Mouse (Mus musculus) C2C12 (cell line): ENCODE data around the gene Hip1r. TPM values are rescaled to one million over a fixed set of nuclear protein-coding genes. Genes with fewer than 3 reads are reported as not detected.

Experiments
- H3K27me3 ChIP-seq: one replicate; pipeline ENCODE4 v1.6.1; 2011; ENCODE audit not compliant: control insufficient read depth, insufficient read depth, insufficient read length
- H3K36me3 ChIP-seq: one replicate; pipeline ENCODE4 v1.6.1; 2011; ENCODE audit not compliant: control insufficient read depth, insufficient read depth
- H3K4me3 ChIP-seq: one replicate; pipeline ENCODE4 v1.5.1; 2011; ENCODE audit warnings: mild to moderate bottlenecking, control low read depth; ENCODE audit not compliant: poor library complexity, insufficient read depth, severe bottlenecking
- H3K79me2 ChIP-seq: one replicate; pipeline ENCODE4 v1.6.1; 2011; ENCODE audit not compliant: control insufficient read depth, insufficient read depth
- H3K79me3 ChIP-seq: one replicate; pipeline ENCODE4 v1.6.1; 2011; ENCODE audit warnings: low read depth, control low read depth
- H3ac ChIP-seq: one replicate; pipeline ENCODE3; 2011; ENCODE audit warnings: low read depth; ENCODE audit not compliant: control insufficient read depth, insufficient read length
- CEBPB ChIP-seq: IDR thresholded peaks from one replicate; pipeline ENCODE4 v1.6.1; 2011; ENCODE audit warnings: low read depth, mild to moderate bottlenecking, control low read depth, moderate library complexity
- CTCF ChIP-seq: IDR thresholded peaks from one replicate; pipeline ENCODE4 v1.5.1; 2011; ENCODE audit not compliant: control insufficient read depth, insufficient read depth, insufficient read length
- FOSL1 ChIP-seq: IDR thresholded peaks from one replicate; pipeline ENCODE4 v1.8.0; 2011; ENCODE audit warnings: mild to moderate bottlenecking, low read length; ENCODE audit not compliant: poor library complexity, insufficient read depth, severe bottlenecking
- MAX ChIP-seq: IDR thresholded peaks from one replicate; pipeline ENCODE4 v1.6.1; 2011; ENCODE audit warnings: mild to moderate bottlenecking, control low read depth
- MYOD1 ChIP-seq: IDR thresholded peaks from one replicate; pipeline ENCODE4 v1.6.1; 2011; ENCODE audit warnings: low read depth; ENCODE audit not compliant: control insufficient read depth, insufficient read length
- MYOG ChIP-seq: IDR thresholded peaks from one replicate; pipeline ENCODE4 v1.6.1; 2011; ENCODE audit not compliant: control insufficient read depth, insufficient read length; ENCODE audit errors: extremely low read depth
- USF1 ChIP-seq: IDR thresholded peaks from one replicate; pipeline ENCODE4 v1.6.1; 2011; ENCODE audit warnings: low read depth, mild to moderate bottlenecking, control low read depth, moderate library complexity
- polyA plus RNA-seq: library from polyadenylated mRNA; unstranded; fragments of >200 nt; fragmentation: generic; extraction: Trizol; gene quantifications from one replicate; pipeline ENCODE4 v1.2.1, GENCODE M21; 2012; ENCODE audit warnings: missing spikeins

Hip1r gene
- polyA plus RNA-seq, 1 experiment: 24.3 TPM

DNA sequence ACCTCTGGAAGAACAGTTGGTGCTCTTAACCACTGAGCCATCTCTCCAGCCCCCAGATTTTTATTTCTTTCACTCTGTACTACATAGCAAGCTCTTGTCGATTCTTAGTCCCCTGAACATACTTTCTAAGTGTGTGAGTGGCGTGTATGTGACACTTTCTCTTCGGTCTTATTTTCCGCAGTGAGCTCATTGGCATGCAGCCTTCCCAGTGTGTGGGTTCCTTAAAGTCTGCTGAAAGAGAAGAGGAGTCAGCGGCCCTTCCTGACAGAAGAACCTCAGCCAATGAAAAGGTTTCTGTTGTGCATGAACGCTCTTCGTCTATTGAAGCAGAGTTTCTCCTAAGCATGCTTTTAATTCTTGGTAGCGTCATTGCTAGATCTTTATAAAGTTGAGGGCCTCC, 16.2 kb upstream of the Hip1r start:
- Histone ChIP-seq H3K27me3 (no peaks in the 10 kb centered on the region), H3K36me3 (no peaks in the 10 kb centered on the region), H3K79me3 (no peaks in the 10 kb centered on the region), H3K4me3 (no peak overlapping the region), H3ac (no peak overlapping the region), H3K79me2 (no peaks in the 10 kb centered on the region)
- TF ChIP-seq FOSL1 (no peak), CEBPB (no peak), CTCF (no peak), MYOD1 (no peak), MAX (no peak), MYOG (no peak), USF1 (no peak)

DNA sequence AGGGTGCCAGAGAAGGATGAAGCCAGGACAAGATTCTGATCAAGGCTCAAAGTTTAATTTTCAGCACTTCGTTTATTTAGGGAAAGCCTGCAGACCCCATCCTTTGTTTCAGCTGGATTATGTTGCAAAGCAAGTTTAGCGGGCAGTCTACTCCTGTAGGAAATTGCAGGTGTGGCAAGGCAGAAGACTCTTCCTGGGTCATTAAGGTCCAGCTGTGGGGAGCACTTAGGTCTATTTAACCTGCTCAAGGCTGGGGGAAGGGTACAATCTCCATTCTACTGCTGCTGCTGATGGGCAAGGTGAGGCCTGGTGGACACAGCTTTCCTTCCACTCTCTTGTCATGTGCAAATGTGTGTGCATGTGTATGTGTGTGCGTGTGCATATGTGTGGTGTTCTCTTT, 14.4 kb upstream of the Hip1r start:
- TF ChIP-seq USF1: no peak
- no peak for TF ChIP-seq FOSL1
- TF ChIP-seq MAX: no peak
- H3K36me3 ChIP-seq: no peaks in the 10 kb centered on the region
- no peak overlapping the region for H3ac ChIP-seq
- H3K4me3 ChIP-seq: no peak overlapping the region
- H3K79me3 ChIP-seq: no peaks in the 10 kb centered on the region
- H3K79me2 ChIP-seq: no peaks in the 10 kb centered on the region
- no peaks in the 10 kb centered on the region for H3K27me3 ChIP-seq

DNA sequence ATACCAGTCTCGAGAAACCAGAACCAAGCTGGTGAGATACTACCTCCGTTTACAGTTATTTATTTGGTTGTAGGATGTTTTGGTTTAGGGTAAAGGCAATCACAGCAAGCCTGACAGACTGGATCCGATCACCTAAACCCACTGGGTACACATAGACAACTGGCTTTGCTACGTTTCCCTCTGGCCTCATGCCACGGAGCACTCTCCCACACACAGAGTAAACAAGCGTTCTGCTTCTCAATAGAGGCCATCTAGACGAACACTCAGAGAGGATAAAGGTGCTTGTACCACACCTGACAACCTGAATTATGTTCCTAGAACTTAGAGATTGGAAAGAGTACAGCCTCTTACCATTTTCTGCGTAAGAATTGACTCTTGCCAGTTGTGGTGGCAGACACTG, 13.3 kb upstream of the Hip1r start:
- Histone ChIP-seq H3K79me3 (no peaks in the 10 kb centered on the region), H3K4me3 (no peak overlapping the region), H3K27me3 (no peaks in the 10 kb centered on the region), H3ac (no peak overlapping the region), H3K36me3 (no peaks in the 10 kb centered on the region), H3K79me2 (no peaks in the 10 kb centered on the region)
- TF ChIP-seq CEBPB (no peak), MYOG (no peak), CTCF (no peak), MAX (no peak), FOSL1 (no peak)

DNA sequence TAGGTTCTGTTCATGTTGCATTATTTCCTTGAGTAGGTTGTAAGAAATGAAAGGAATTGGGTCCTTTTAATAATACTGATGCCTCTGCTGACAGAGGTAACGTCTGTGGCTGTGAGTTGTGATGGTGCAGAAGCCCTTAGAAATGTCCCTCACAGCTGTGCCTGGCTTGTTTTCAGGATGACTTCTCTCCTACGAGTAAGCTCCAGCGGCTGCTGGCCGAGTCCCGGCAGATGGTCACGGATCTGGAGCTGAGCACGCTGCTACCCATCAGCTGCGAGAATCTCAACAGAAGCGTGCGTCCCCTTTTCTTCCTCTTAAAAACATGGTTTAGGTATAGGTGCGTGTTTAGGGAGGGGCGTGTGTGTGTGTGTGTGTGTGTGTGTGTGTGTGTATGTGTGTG, 12.4 kb upstream of the Hip1r start:
- Histone ChIP-seq H3K4me3 (no peak overlapping the region), H3K79me2 (no peaks in the 10 kb centered on the region), H3K79me3 (no peaks in the 10 kb centered on the region), H3K36me3 (no peaks in the 10 kb centered on the region), H3K27me3 (no peaks in the 10 kb centered on the region), H3ac (no peak overlapping the region)
- no peak for TF ChIP-seq FOSL1
- no peak for TF ChIP-seq MAX
- TF ChIP-seq USF1: no peak
- no peak for TF ChIP-seq MYOD1
- no peak for TF ChIP-seq MYOG
- TF ChIP-seq CEBPB: no peak
- no peak for TF ChIP-seq CTCF

DNA sequence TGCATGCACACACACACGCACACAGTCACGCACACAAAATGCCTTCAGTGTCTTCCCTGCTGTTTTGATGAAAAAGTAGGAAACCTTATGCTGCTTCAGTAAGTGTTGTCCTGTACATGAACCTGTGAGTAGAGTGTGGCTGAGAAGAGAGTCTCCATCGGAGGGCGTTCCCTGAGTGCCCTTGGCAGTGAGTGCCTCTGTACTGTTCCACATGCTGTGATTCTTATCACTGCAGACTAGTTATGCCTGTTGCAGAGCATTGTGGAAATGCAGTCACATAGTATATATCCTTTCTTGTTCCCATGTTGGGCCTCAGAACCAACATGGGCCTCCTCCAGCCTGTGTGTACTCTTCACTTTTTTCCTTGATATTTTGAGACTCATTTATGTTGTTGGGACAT, 9.2 kb upstream of the Hip1r start:
- no peak for TF ChIP-seq MYOD1
- no peak for TF ChIP-seq FOSL1
- no peak for TF ChIP-seq CEBPB
- no peak for TF ChIP-seq MYOG
- no peak for TF ChIP-seq MAX
- TF ChIP-seq USF1: no peak
- no peak for TF ChIP-seq CTCF
- Histone ChIP-seq H3K4me3 (no peak overlapping the region), H3K79me3 (no peaks in the 10 kb centered on the region), H3K79me2 (no peaks in the 10 kb centered on the region), H3K36me3 (no peaks in the 10 kb centered on the region), H3K27me3 (no peaks in the 10 kb centered on the region), H3ac (no peak overlapping the region)

DNA sequence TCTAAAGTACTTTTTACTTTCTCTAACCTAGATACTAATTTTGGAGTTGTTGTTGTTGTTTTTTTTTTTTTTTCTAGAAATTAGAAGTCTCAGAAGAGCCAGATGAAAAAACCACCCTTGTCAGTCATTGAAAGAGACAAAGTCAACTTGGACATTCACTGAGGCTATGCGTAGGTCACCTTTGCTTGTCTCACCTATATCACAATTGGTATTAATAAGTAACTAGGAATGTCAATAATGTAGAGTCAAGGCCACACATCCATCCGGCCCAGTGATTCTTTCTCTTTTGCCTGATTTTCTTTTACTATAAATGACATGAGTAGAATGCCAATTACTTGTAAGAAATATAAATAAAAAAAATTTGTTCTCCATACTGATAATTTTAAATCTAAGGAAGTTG, 6.7 kb upstream of the Hip1r start:
- Histone ChIP-seq H3K79me2 (no peaks in the 10 kb centered on the region), H3K79me3 (no peaks in the 10 kb centered on the region), H3K36me3 (no peaks in the 10 kb centered on the region), H3K4me3 (no peak overlapping the region), H3K27me3 (no peaks in the 10 kb centered on the region), H3ac (no peak overlapping the region)
- TF ChIP-seq MAX (no peak), MYOD1 (no peak), CEBPB (no peak), FOSL1 (no peak), MYOG (no peak), CTCF (no peak), USF1 (no peak)
